Mouse (Mus musculus): ENCODE measurements around the gene Apoc3.

- no peak for TF ChIP-seq MAFK (IDR thresholded peaks at IDR 0.05; ENCODE audit: insufficient read depth, low read depth, low read length)
- no peak for TF ChIP-seq HCFC1 (IDR thresholded peaks at IDR 0.05; ENCODE audit: borderline replicate concordance, insufficient read depth, low read length)
These were observed at the start of gene Apoc3 for GRCm38 (mm10) chr9:46235596-46235648.
